Mouse (Mus musculus) mammary gland, adult 2 months (tissue): ENCODE measurements around the gene Ly6g6d. TPM values are rescaled to one million over a fixed set of nuclear protein-coding genes. Genes with fewer than 3 reads are reported as not detected.

Source experiments
- polyA plus RNA-seq: library from polyadenylated mRNA; depleted of rRNA; stranded (reverse); fragments of >200 nt; gene quantifications from 2 replicates; pipeline ENCODE4 v1.2.3, GENCODE M21; 2012; ENCODE audit warnings: low replicate concordance; rRNA removed

Gene Ly6g6d
- polyA plus RNA-seq, 1 experiment, result 1.1 TPM

Other genes with a start within 250 kb of the Ly6g6d start
- gene Stk19, start 241.1 kb downstream of the Ly6g6d start, polyA plus RNA-seq, result 48.6 and 50.3 TPM in 2 replicates
- gene Dxo, start 241.0 kb downstream of the Ly6g6d start, polyA plus RNA-seq, result 72.8 and 80.9 TPM in 2 replicates
- gene Skiv2l, start 227.9 kb downstream of the Ly6g6d start, polyA plus RNA-seq, result 77.4 and 105 TPM in 2 replicates
- gene Nelfe, start 227.7 kb downstream of the Ly6g6d start, polyA plus RNA-seq, result 18.7 and 20.6 TPM in 2 replicates
- gene Cfb, start 215.5 kb downstream of the Ly6g6d start, polyA plus RNA-seq, result 70.0 and 71.7 TPM in 2 replicates
- gene Zbtb12, start 198.6 kb downstream of the Ly6g6d start, polyA plus RNA-seq, result 13.1 and 14.3 TPM in 2 replicates
- 0.06 and 0.07 TPM in 2 replicates for gene Gm20547, start 196.0 kb downstream of the Ly6g6d start, polyA plus RNA-seq
- 46.9 and 64.7 TPM in 2 replicates for gene C2, start 179.8 kb downstream of the Ly6g6d start, polyA plus RNA-seq
- 189 and 339 TPM in 2 replicates for gene Ehmt2, start 179.6 kb downstream of the Ly6g6d start, polyA plus RNA-seq
- gene Slc44a4, start 163.6 kb downstream of the Ly6g6d start, polyA plus RNA-seq, result 7.4 and 9.2 TPM in 2 replicates
- 48.4 and 54.9 TPM in 2 replicates for gene Neu1, start 146.8 kb downstream of the Ly6g6d start, polyA plus RNA-seq
- gene Hspa1b, start 118.8 kb downstream of the Ly6g6d start, polyA plus RNA-seq, result 43.1 and 146 TPM in 2 replicates
- 0.30 TPM in 1 of 2 replicates, not detected in the other for gene Gm20481, start 108.2 kb downstream of the Ly6g6d start, polyA plus RNA-seq
- 17.7 and 42.4 TPM in 2 replicates for gene Hspa1a, start 105.9 kb downstream of the Ly6g6d start, polyA plus RNA-seq
- gene Hspa1l, start 105.4 kb downstream of the Ly6g6d start, polyA plus RNA-seq, result 0.30 and 3.0 TPM in 2 replicates
- gene Lsm2, start 96.2 kb downstream of the Ly6g6d start, polyA plus RNA-seq, result 75.4 and 108 TPM in 2 replicates
- gene Vars, start 77.1 kb downstream of the Ly6g6d start, polyA plus RNA-seq, result 197 and 475 TPM in 2 replicates
- gene Vwa7, start 61.5 kb downstream of the Ly6g6d start, polyA plus RNA-seq, result 1.4 and 3.9 TPM in 2 replicates
- gene Sapcd1, start 50.0 kb downstream of the Ly6g6d start, polyA plus RNA-seq, result 1.7 and 2.0 TPM in 2 replicates
- 4.2 and 4.8 TPM in 2 replicates for gene Msh5, start 31.3 kb downstream of the Ly6g6d start, polyA plus RNA-seq
- 110 and 121 TPM in 2 replicates for gene Clic1, start 28.1 kb downstream of the Ly6g6d start, polyA plus RNA-seq
- 58.1 and 90.9 TPM in 2 replicates for gene Ddah2, start 19.0 kb downstream of the Ly6g6d start, polyA plus RNA-seq
- gene Ly6g6c, start 12.7 kb downstream of the Ly6g6d start, polyA plus RNA-seq, result 1.5 and 25.2 TPM in 2 replicates
- gene Mpig6b, start 11.9 kb downstream of the Ly6g6d start, polyA plus RNA-seq, result 0.67 and 0.80 TPM in 2 replicates
- 5.7 and 9.0 TPM in 2 replicates for gene Ly6g6e, start 1.2 kb downstream of the Ly6g6d start, polyA plus RNA-seq
- 0.19 TPM in 1 of 2 replicates, not detected in the other for gene Ly6g6f, start 7.5 kb upstream of the Ly6g6d start, polyA plus RNA-seq
- 200 and 293 TPM in 2 replicates for gene Abhd16a, start 11.2 kb upstream of the Ly6g6d start, polyA plus RNA-seq
- gene Ly6g5c, start 30.2 kb upstream of the Ly6g6d start, polyA plus RNA-seq, result not detected in 2 replicates
- 3.5 and 4.4 TPM in 2 replicates for gene Ly6g5b, start 37.4 kb upstream of the Ly6g6d start, polyA plus RNA-seq
- 16.3 and 24.8 TPM in 2 replicates for gene Gpank1, start 43.4 kb upstream of the Ly6g6d start, polyA plus RNA-seq
- gene Csnk2b, start 44.0 kb upstream of the Ly6g6d start, polyA plus RNA-seq, result 376 and 470 TPM in 2 replicates
- gene D17H6S53E, start 48.3 kb upstream of the Ly6g6d start, polyA plus RNA-seq, result 8.7 and 9.2 TPM in 2 replicates
- 0.16 and 0.93 TPM in 2 replicates for gene Apom, start 54.0 kb upstream of the Ly6g6d start, polyA plus RNA-seq
- 203 and 278 TPM in 2 replicates for gene Bag6, start 57.1 kb upstream of the Ly6g6d start, polyA plus RNA-seq
- gene Prrc2a, start 86.8 kb upstream of the Ly6g6d start, polyA plus RNA-seq, result 344 and 571 TPM in 2 replicates
- gene Aif1, start 98.0 kb upstream of the Ly6g6d start, polyA plus RNA-seq, result 2.8 and 5.7 TPM in 2 replicates
- 48.2 and 60.4 TPM in 2 replicates for gene Lst1, start 110.4 kb upstream of the Ly6g6d start, polyA plus RNA-seq
- 118 and 400 TPM in 2 replicates for gene Ltb, start 116.4 kb upstream of the Ly6g6d start, polyA plus RNA-seq
- gene Tnf, start 123.9 kb upstream of the Ly6g6d start, polyA plus RNA-seq, result 7.1 and 9.9 TPM in 2 replicates
- gene Lta, start 127.3 kb upstream of the Ly6g6d start, polyA plus RNA-seq, result 12.2 and 19.0 TPM in 2 replicates
- gene Gm16181, start 142.8 kb upstream of the Ly6g6d start, polyA plus RNA-seq, result 0.80 and 4.0 TPM in 2 replicates
- gene Atp6v1g2, start 155.6 kb upstream of the Ly6g6d start, polyA plus RNA-seq, result 6.5 and 11.8 TPM in 2 replicates
- 10.2 and 38.6 TPM in 2 replicates for gene Nfkbil1, start 157.7 kb upstream of the Ly6g6d start, polyA plus RNA-seq
- 265 and 272 TPM in 2 replicates for gene Ddx39b, start 163.7 kb upstream of the Ly6g6d start, polyA plus RNA-seq
- gene H2-D1, start 184.7 kb upstream of the Ly6g6d start, polyA plus RNA-seq, result 1,785 and 2,234 TPM in 2 replicates
- 0.06 and 0.08 TPM in 2 replicates for gene H2-Q1, start 242.3 kb upstream of the Ly6g6d start, polyA plus RNA-seq